Mouse (Mus musculus) Patski (cell line): Measurements from ENCODE around the gene Manba. TPM values are rescaled to one million over a fixed set of nuclear protein-coding genes. Genes with fewer than 3 reads are reported as not detected.

Experiments used
- ATAC-seq: fragments of 100-300 bp; one replicate; pipeline ENCODE4 v1.8.0; 2021
- CTCF ChIA-PET: fragments of 350-600 bp; sonication (Branson Sonifier 250); formaldehyde crosslinking; loops from one replicate; lab custom pipeline; 2022; ENCODE audit warnings: inconsistent platforms; lab: Charles Lee
- POLR2A ChIA-PET: fragments of 350-600 bp; sonication (Branson Sonifier 250); formaldehyde crosslinking; loops from one replicate; lab custom pipeline; 2022; ENCODE audit warnings: antibody characterized with exemption, inconsistent platforms; lab: Charles Lee
- DNase-seq: peaks from one replicate; pipeline ENCODE4 v3.0.0-alpha.2; 2011; ENCODE audit warnings: low read depth, low spot score
- H3K27me3 ChIP-seq: fragments of 371-371 bp; one replicate; pipeline ENCODE4 v1.5.1; 2021
- CTCF ChIP-seq: fragments of 100-300 bp; IDR thresholded peaks from one replicate; pipeline ENCODE4 v1.5.1; 2021
- in situ Hi-C: fragments of 300-500 bp; cut with MboI; formaldehyde crosslinking; loops from 3 replicates; pipeline ENCODE4 v1.11.1; 2018; ENCODE audit warnings: low pct_unique_long_range_greater_than_20kb, mixed read lengths
- polyA plus RNA-seq: library from polyadenylated mRNA; unstranded; gene quantifications from one replicate; pipeline ENCODE4 v1.2.3, GENCODE M21; 2021

The Manba gene
- polyA plus RNA-seq, 1 experiment from 2014 or later: 177 TPM

DNA sequence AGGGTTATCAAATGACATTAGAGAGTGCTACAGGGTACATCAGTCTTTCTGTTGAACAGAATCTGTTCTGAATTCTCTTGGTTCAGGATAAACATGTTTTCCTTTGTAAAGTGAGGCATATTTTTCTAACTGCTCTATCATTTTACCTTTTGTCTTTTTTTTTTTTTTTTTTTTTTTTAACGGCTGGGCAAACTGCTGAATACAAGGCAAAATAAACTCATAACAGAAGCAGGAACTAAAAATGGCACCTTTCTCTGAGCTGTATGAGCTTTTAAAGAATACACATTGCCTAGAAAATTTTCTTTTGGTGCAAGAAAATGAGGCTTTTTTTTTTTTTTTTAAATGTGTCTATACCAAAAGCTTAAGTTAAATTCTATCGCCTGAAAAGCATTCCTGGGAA, 100.6 kb downstream of the Manba start:
- ChIA-PET CTCF (no interaction called here), POLR2A (interaction anchor here (0.7 to 1.0 kb wide), 2 partner anchors 9 to 37 kb away, joined by 4 read pairs; no protein-coding TSS in a partner anchor)
- ATAC-seq (no peak), DNase-seq (no peak)
- H3K27me3 ChIP-seq: no peaks in the 10 kb centered on the region
- no peak for TF ChIP-seq CTCF
- in situ Hi-C loops: no loop called here

DNA sequence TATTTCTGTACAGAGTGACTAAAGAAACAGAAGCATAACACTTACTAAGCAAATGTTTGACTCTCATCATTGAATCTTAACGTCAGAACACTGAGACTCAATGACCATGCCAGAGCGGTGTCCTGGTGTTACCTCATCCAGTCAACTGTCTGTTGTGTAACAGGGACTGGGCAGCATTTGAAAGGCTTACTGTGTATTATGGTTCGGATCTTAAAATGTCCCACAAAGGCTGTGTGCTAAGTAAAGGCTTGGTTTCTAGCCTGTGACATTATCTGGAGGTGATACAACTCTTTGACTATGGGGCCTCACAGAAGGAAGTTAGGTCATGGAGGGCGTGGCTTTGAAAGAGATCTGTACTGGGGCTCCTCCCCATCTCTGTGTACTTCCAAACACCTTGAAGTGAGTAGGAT, 101.1 kb downstream of the Manba start:
- ChIA-PET CTCF (no interaction called here), POLR2A (interaction anchor here (0.7 kb wide), 1 partner anchor 38 kb away, joined by 4 read pairs; no protein-coding TSS in a partner anchor)
- in situ Hi-C loops: no loop called here
- H3K27me3 ChIP-seq: no peaks in the 10 kb centered on the region
- ATAC-seq (no peak), DNase-seq (no peak)
- TF ChIP-seq CTCF: no peak

DNA sequence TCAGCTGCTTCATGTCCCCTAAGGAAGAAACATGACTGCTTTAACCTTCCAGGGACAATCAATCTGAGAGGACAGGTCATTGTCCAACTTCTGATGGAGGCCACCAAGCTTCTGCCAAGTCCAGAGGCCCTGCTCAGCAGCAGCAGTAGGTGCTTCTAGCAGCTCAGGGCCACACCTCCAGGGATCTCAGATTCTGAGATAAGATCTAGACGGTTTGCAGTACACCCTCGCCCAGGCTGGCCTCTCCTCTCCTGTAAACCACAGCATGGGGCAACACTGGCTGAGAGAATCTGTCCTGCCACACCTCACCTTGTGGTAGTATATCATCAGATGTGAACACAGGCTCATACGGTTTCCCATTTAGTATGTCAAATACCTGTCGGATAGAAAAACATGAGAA, 105.1 kb downstream of the Manba start:
- no peak for ATAC-seq
- no peaks in the 10 kb centered on the region for H3K27me3 ChIP-seq
- CTCF ChIA-PET: no interaction called here
- DNase-seq: no peak
- POLR2A ChIA-PET: no interaction called here
- no peak for TF ChIP-seq CTCF
- in situ Hi-C loops: no loop called here

DNA sequence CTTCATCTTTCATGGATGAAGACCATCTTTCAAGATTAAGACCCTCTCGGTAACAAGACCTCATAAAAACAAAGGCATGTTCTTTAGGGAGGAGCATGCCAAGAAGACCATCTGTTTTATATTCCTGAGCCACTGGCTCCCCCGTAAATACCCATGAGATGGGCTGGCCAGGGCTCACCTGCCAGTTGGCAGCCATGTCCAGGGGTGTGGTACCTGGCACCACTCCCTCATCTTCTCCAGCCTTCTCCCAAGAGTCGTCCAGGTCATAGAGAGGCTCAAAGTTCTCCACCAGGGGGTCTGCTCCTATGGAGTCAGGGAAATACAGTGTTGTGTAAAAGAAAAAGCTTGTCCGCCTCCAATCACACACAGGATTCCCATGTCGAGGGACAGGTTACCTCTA, 106.0 kb downstream of the Manba start:
- CTCF ChIA-PET: no interaction called here
- in situ Hi-C loops: no loop called here

DNA sequence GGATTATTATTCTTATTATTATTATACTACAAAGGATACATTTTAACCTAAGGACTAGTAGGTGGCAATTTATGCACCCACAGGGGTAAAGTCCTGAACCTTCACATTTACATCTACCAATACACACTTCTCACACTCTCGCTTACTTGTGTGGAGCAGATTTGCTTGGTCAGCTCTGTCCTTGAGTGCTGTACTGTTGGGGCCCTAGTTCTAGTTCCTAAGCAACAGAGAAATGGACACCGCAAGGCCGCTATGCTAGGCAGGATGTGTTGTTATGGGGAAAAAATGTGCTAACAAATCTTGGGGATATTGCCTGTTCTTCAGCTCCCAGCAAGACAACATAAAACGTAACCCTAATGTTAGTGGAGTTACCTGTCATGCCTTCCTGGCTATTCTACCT, 106.6 kb downstream of the Manba start:
- in situ Hi-C loops: no loop called here
- TF ChIP-seq CTCF: no peak
- H3K27me3 ChIP-seq: no peaks in the 10 kb centered on the region
- ChIA-PET POLR2A (interaction anchor here (0.8 kb wide), 1 partner anchor 59 kb away, joined by 3 read pairs; no protein-coding TSS in a partner anchor), CTCF (no interaction called here)
- ATAC-seq (no peak), DNase-seq (no peak)

More for the DNA sequence above, 106.0 kb downstream of the Manba start:
- DNase-seq: no peak
- ATAC-seq: no peak
- no peak for TF ChIP-seq CTCF
- H3K27me3 ChIP-seq: no peaks in the 10 kb centered on the region
- POLR2A ChIA-PET: interaction anchor here (0.8 kb wide), 1 partner anchor 58 kb away, joined by 3 read pairs; no protein-coding TSS in a partner anchor

DNA sequence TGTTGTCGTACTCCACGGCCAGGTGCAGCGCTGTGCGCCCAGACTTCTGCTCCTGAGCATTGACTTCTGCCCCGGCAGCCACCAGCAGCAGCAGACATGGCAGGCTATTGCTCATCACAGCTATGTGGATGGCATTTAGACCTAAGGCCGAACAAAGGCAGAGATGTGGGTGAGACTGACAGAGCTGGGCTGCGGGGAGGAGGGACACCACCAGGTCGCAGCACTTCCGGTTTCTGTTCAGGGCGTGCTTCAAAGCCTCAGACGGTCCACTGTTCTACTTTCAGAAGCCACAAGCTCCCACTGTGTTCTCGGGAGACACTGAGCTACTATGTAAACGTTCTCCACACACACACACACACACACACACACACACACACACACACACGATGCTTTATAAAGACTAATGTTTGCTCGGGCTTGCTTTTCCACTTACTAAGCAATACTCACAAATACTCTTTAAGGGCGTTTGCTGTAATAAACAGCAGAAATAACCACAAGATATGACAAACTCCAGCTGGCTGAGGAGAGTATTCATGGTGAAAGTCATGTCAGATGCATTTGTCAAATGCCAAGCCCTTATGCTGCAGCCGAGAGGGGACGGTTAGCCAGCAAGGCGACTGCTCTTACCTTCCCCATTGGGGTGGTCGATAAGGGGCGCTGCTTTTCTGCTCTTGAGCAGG, 109.0 kb downstream of the Manba start:
- no peak for DNase-seq
- in situ Hi-C loops: no loop called here
- no peak for TF ChIP-seq CTCF
- ChIA-PET CTCF (interaction anchor here (0.8 to 1.7 kb wide), 3 partner anchors 11 to 38 kb away, joined by 3 to 4 read pairs (median 3); no protein-coding TSS in a partner anchor), POLR2A (interaction anchor here (0.6 to 1.8 kb wide), 4 partner anchors 8 to 306 kb away, joined by 3 to 5 read pairs (median 4); no protein-coding TSS in a partner anchor)
- H3K27me3 ChIP-seq: no peaks in the 10 kb centered on the region
- no peak for ATAC-seq

DNA sequence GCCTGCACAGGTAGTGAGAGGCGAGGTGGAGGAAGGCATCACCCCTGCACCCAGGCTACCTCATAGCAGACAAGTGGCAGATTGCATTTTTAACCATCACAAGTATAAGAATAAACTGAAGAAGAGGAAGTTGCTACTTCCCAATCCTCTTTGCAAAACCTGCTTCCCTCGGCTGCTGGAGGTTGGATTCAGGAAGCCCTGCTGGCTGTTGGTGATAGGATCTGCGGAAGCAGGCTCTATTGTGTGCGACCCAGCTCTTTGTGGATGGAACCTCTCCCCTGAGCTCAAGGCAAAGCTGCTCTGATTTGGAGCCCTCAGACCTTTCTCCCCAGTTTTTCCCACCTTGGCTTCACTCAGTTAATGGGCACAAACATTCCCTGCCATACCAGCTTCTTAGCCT, 111.6 kb downstream of the Manba start:
- TF ChIP-seq CTCF: no peak
- in situ Hi-C loops: no loop called here
- H3K27me3 ChIP-seq: no peaks in the 10 kb centered on the region
- ATAC-seq (no peak), DNase-seq (no peak)
- ChIA-PET CTCF (interaction anchor here (1.4 to 2.2 kb wide), 3 partner anchors 17 to 192 kb away, joined by 4 to 7 read pairs (median 4); no protein-coding TSS in a partner anchor), POLR2A (no interaction called here)

DNA sequence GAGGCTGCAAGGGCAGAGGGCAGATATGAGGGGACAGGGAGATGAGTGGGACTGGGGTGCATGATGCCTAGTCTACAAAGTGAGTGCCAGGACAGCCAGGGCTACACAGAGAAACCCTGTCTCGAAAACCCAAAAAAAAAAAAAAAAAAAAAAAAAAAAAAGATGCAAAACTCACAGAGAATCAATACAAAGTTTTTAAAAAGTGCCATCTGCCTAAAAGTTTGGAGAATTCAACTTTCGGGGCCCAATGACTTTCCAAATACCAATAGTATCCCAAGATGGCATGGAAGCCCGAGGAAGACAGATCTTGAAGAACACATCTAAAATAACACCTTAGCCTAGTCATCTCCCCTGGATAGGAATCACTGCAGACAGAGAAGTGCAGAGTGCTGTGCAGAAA, 112.9 kb downstream of the Manba start:
- in situ Hi-C loops: no loop called here
- DNase-seq: no peak
- CTCF ChIA-PET: interaction anchor here (1.7 kb wide), 1 partner anchor 16 kb away, joined by 4 read pairs; no protein-coding TSS in a partner anchor
- H3K27me3 ChIP-seq: no peaks in the 10 kb centered on the region
- POLR2A ChIA-PET: no interaction called here
- TF ChIP-seq CTCF: no peak
- no peak for ATAC-seq

DNA sequence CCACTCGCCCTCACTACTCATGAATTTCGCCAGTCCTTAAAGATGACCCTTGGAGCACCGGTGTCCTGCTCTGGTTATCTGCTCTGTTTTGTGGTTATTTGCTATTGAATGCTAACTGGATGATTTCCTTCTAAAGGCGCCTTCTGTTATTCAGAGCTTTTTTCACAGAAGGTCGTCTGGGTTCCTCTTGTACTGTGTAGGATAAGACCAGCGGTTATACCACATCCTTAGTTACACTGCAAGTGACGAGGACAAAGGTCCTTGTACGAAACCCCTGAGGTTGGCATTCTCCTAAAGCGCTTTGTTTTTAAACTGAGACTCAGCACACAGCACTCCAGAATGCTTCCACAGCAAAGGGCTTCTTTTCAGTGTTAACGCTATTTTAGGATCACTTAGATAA, 117.3 kb downstream of the Manba start:
- ATAC-seq (no peak), DNase-seq (no peak)
- no peaks in the 10 kb centered on the region for H3K27me3 ChIP-seq
- POLR2A ChIA-PET: interaction anchor here (1.3 kb wide), 1 partner anchor 9 kb away, joined by 5 read pairs; no protein-coding TSS in a partner anchor
- in situ Hi-C loops: no loop called here
- CTCF ChIA-PET: interaction anchor here (2.4 kb wide), 1 partner anchor 13 kb away, joined by 9 read pairs; no protein-coding TSS in a partner anchor
- no peak for TF ChIP-seq CTCF

DNA sequence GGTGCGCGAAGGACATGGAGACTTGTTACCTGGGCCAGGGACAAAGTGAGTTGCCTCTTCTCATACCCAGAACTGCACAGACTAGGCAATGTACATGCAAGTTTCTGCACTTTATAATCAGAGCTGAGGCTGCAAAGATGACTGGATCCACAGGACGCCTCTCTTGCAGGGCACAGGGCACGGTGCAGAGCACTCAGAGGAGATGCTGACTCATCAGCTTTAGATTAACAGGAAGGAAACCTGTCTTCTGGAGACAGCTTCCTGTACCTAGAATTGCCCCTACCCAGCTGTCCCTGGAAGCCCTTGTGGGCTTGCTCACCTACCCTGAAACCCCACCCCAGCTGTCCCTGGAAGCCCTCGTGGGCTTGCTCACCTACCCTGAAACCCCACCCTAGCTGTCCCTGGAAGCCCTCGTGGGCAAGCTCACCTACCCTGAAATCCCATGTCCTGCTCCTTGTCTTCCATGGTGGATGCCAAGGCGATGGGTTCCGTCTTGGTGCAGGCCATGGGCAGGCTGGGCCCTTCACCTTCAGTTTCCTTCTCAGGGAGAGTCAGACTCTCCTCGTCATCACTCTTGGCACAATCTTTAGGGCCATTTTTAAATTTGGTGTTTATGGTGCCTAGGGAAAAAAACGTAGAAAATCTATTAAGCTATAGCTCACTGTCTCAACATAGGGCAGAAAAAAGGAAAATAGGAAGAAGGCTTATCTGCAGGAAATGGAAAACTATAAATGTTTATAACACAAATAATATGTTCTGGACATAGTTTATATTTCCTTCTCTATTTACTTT, 119.4 kb downstream of the Manba start:
- no peak for DNase-seq
- no peaks in the 10 kb centered on the region for H3K27me3 ChIP-seq
- in situ Hi-C loops: no loop called here
- TF ChIP-seq CTCF: no peak
- POLR2A ChIA-PET: interaction anchor here (0.6 kb wide), 1 partner anchor 102 kb away, joined by 3 read pairs; no protein-coding TSS in a partner anchor
- ATAC-seq: no peak
- CTCF ChIA-PET: interaction anchor here (1.1 to 1.8 kb wide), 5 partner anchors 11 to 201 kb away, joined by 3 to 5 read pairs (median 3); no protein-coding TSS in a partner anchor
